Mouse (Mus musculus) hindbrain, embryonic 13.5 days (tissue): ENCODE measurements around the gene Nek8. TPM values are rescaled to one million over a fixed set of nuclear protein-coding genes. Genes with fewer than 3 reads are reported as not detected.

Experiments used
- ATAC-seq: fragments of 200-750 bp; cut with Nextera tagmentation; 2 replicates; pipeline ENCODE4 v1.8.0; 2017; ENCODE audit warnings: moderate TSS enrichment; ENCODE audit not compliant: low FRiP score
- H3K27ac ChIP-seq: fragments of 300-500 bp; sonication (generic); 2 replicates; pipeline ENCODE4 v1.5.1; 2015; ENCODE audit warnings: inconsistent platforms, mild to moderate bottlenecking, moderate library complexity
- H3K27me3 ChIP-seq: fragments of 300-500 bp; sonication (generic); 2 replicates; pipeline ENCODE4 v1.6.1; 2015; ENCODE audit warnings: mild to moderate bottlenecking, inconsistent platforms
- H3K36me3 ChIP-seq: fragments of 300-500 bp; sonication (generic); 2 replicates; pipeline ENCODE4 v1.6.1; 2015; ENCODE audit warnings: mild to moderate bottlenecking, inconsistent platforms
- H3K4me1 ChIP-seq: fragments of 300-500 bp; sonication (generic); replicated peaks from 2 replicates; pipeline ENCODE4 v1.6.1; 2015; ENCODE audit warnings: inconsistent platforms
- H3K4me2 ChIP-seq: fragments of 300-500 bp; sonication (generic); 2 replicates; pipeline ENCODE4 v1.6.1; 2015; ENCODE audit warnings: inconsistent platforms, mild to moderate bottlenecking, moderate library complexity
- H3K4me3 ChIP-seq: fragments of 300-500 bp; sonication (generic); 2 replicates; pipeline ENCODE4 v1.5.1; 2015; ENCODE audit warnings: mild to moderate bottlenecking, inconsistent platforms
- H3K9ac ChIP-seq: fragments of 300-500 bp; sonication (generic); 2 replicates; pipeline ENCODE4 v1.6.1; 2015; ENCODE audit warnings: mild to moderate bottlenecking, inconsistent platforms
- H3K9me3 ChIP-seq: fragments of 300-500 bp; sonication (generic); 2 replicates; pipeline ENCODE4 v1.6.1; 2016; ENCODE audit warnings: inconsistent platforms
- WGBS: fragments of 180-500 bp; shearing (Covaris S2); methylation state at CpG from one replicate; pipeline ENCODE4 v1.1.7; 2015; 5-methylcytosine and 5-hydroxymethylcytosine counted together
- polyA plus RNA-seq: library from polyadenylated mRNA; unstranded; fragments of >200 nt; fragmentation: Nextera tagmentation; extraction: Ambion mirVana; gene quantifications from 2 replicates; pipeline ENCODE4 v1.2.1, GENCODE M21; 2015

Gene Nek8
- polyA plus RNA-seq, 1 experiment from 2014 or later = 6.7 TPM

- 0 out of 2 replicates have a peak, but pooled peaks cover 4% of the 10 kb centered on the region for H3K27me3 ChIP-seq
- H3K9ac ChIP-seq = peak overlapping the region; percentile 100
- H3K4me3 ChIP-seq = peak overlapping the region; percentile 98
- H3K36me3 ChIP-seq = peaks cover 35% of the 10 kb centered on the region
- peak; percentile 52 for ATAC-seq
- peak overlapping the region; percentile 91 for H3K4me2 ChIP-seq
- no peaks in the 10 kb centered on the region for H3K9me3 ChIP-seq
- under 1% methylated on average over 22 of the region's 22 CpGs for WGBS
- peaks cover 44% of the 10 kb centered on the region for H3K4me1 ChIP-seq
- peak overlapping the region; percentile 99 for H3K27ac ChIP-seq
Observed at GRCm38 (mm10) chr11:78163681-78164603, 12.5 kb downstream of the Nek8 start.

- H3K9me3 ChIP-seq = no peaks in the 10 kb centered on the region
- peak overlapping the region; percentile 100 for H3K9ac ChIP-seq
- H3K27me3 ChIP-seq = 0 out of 2 replicates have a peak, but pooled peaks cover 4% of the 10 kb centered on the region
- H3K4me3 ChIP-seq = peak overlapping the region; percentile 98
- 77% methylated on average over 2 of the region's 2 CpGs for WGBS
- no peak for ATAC-seq
- H3K36me3 ChIP-seq = peaks cover 43% of the 10 kb centered on the region
- peak overlapping the region; percentile 91 for H3K4me2 ChIP-seq
- peak overlapping the region; percentile 99 for H3K27ac ChIP-seq
- peaks cover 51% of the 10 kb centered on the region for H3K4me1 ChIP-seq
Observed at GRCm38 (mm10) chr11:78163045-78163444, 13.4 kb downstream of the Nek8 start.

GRCm38 (mm10) chr11:78162504-78162903, 14.0 kb downstream of the Nek8 start:
- no peak for ATAC-seq
- 39% methylated on average over 6 of the region's 6 CpGs for whole genome bisulfite sequencing
- Histone ChIP-seq H3K36me3 (peaks cover 49% of the 10 kb centered on the region), H3K9ac (peak overlapping the region; percentile 100), H3K27ac (peak overlapping the region; percentile 99), H3K9me3 (no peaks in the 10 kb centered on the region), H3K4me2 (peak overlapping the region; percentile 91), H3K4me3 (peak overlapping the region; percentile 98), H3K4me1 (peaks cover 56% of the 10 kb centered on the region), H3K27me3 (0 out of 2 replicates have a peak, but pooled peaks cover 4% of the 10 kb centered on the region)

- ATAC-seq = no peak
- H3K9me3 ChIP-seq = no peaks in the 10 kb centered on the region
- H3K36me3 ChIP-seq = peaks cover 53% of the 10 kb centered on the region
- peak overlapping the region; percentile 91 for H3K4me2 ChIP-seq
- H3K9ac ChIP-seq = peak overlapping the region; percentile 100
- 62% methylated on average over 4 of the region's 4 CpGs for WGBS
- no peaks in the 10 kb centered on the region for H3K27me3 ChIP-seq
- H3K27ac ChIP-seq = peak overlapping the region; percentile 99
- H3K4me3 ChIP-seq = peak overlapping the region; percentile 98
- peaks cover 59% of the 10 kb centered on the region for H3K4me1 ChIP-seq
Observed at GRCm38 (mm10) chr11:78161968-78162367, 14.5 kb downstream of the Nek8 start.

- Histone ChIP-seq H3K4me1 (peaks cover 59% of the 10 kb centered on the region), H3K36me3 (peaks cover 61% of the 10 kb centered on the region), H3K9me3 (no peaks in the 10 kb centered on the region), H3K4me3 (no peak overlapping the region), H3K27ac (peak overlapping the region; percentile 18; the same call in 1 of the 2 replicates), H3K4me2 (no peak overlapping the region), H3K27me3 (no peaks in the 10 kb centered on the region), H3K9ac (peak overlapping the region; percentile 11; the same call in 1 of the 2 replicates)
- no peak for ATAC-seq
- 89% methylated on average over 14 of the region's 14 CpGs for WGBS
Observed at GRCm38 (mm10) chr11:78161169-78161568, 15.3 kb downstream of the Nek8 start.

- no peak for ATAC-seq
- no peaks in the 10 kb centered on the region for H3K27me3 ChIP-seq
- H3K9me3 ChIP-seq = no peaks in the 10 kb centered on the region
- H3K36me3 ChIP-seq = peaks cover 62% of the 10 kb centered on the region
- 0 out of 2 replicates have a peak overlapping the region, but pooled peaks have one; percentile 18 for H3K27ac ChIP-seq
- H3K4me2 ChIP-seq = no peak overlapping the region
- peaks cover 55% of the 10 kb centered on the region for H3K4me1 ChIP-seq
- WGBS = 95% methylated on average over 3 of the region's 3 CpGs
- no peak overlapping the region for H3K4me3 ChIP-seq
- H3K9ac ChIP-seq = no peak overlapping the region
Observed at GRCm38 (mm10) chr11:78160675-78161074, 15.8 kb downstream of the Nek8 start.

- no peak for ATAC-seq
- no peak overlapping the region for H3K4me3 ChIP-seq
- H3K4me1 ChIP-seq = peaks cover 53% of the 10 kb centered on the region
- no peak overlapping the region for H3K9ac ChIP-seq
- H3K27me3 ChIP-seq = no peaks in the 10 kb centered on the region
- WGBS = 90% methylated on average over 18 of the region's 18 CpGs
- 0 out of 2 replicates have a peak overlapping the region, but pooled peaks have one; percentile 20 for H3K27ac ChIP-seq
- peaks cover 66% of the 10 kb centered on the region for H3K36me3 ChIP-seq
- no peaks in the 10 kb centered on the region for H3K9me3 ChIP-seq
- no peak overlapping the region for H3K4me2 ChIP-seq
Observed at GRCm38 (mm10) chr11:78160171-78160570, 16.3 kb downstream of the Nek8 start.

GRCm38 (mm10) chr11:78159557-78159956, 16.9 kb downstream of the Nek8 start:
- H3K27me3 ChIP-seq = no peaks in the 10 kb centered on the region
- H3K27ac ChIP-seq = 0 out of 2 replicates have a peak overlapping the region, but pooled peaks have one; percentile 15
- H3K36me3 ChIP-seq = peaks cover 72% of the 10 kb centered on the region
- no peak overlapping the region for H3K4me3 ChIP-seq
- no peak overlapping the region for H3K9ac ChIP-seq
- ATAC-seq = no peak
- 85% methylated on average over 7 of the region's 7 CpGs for WGBS
- H3K4me2 ChIP-seq = no peak overlapping the region
- H3K9me3 ChIP-seq = no peaks in the 10 kb centered on the region
- H3K4me1 ChIP-seq = peaks cover 57% of the 10 kb centered on the region

- peaks cover 62% of the 10 kb centered on the region for H3K4me1 ChIP-seq
- H3K36me3 ChIP-seq = peaks cover 77% of the 10 kb centered on the region
- no peaks in the 10 kb centered on the region for H3K9me3 ChIP-seq
- ATAC-seq = 0 out of 2 replicates have a peak, but pooled peaks have one; percentile 22
- H3K4me2 ChIP-seq = no peak overlapping the region
- no peak overlapping the region for H3K4me3 ChIP-seq
- H3K27ac ChIP-seq = 0 out of 2 replicates have a peak overlapping the region, but pooled peaks have one; percentile 15
- no peaks in the 10 kb centered on the region for H3K27me3 ChIP-seq
- no peak overlapping the region for H3K9ac ChIP-seq
- WGBS = 28% methylated on average over 2 of the region's 2 CpGs
Observed at GRCm38 (mm10) chr11:78159096-78159495, 17.4 kb downstream of the Nek8 start.

GRCm38 (mm10) chr11:78156156-78156699, 20.2 kb downstream of the Nek8 start:
- no peak for ATAC-seq
- Histone ChIP-seq H3K4me2 (no peak overlapping the region), H3K4me3 (no peak overlapping the region), H3K9ac (no peak overlapping the region), H3K4me1 (peaks cover 58% of the 10 kb centered on the region), H3K27me3 (no peaks in the 10 kb centered on the region), H3K9me3 (no peaks in the 10 kb centered on the region), H3K36me3 (peaks cover 77% of the 10 kb centered on the region), H3K27ac (no peak overlapping the region)
- 78% methylated on average over 6 of the region's 6 CpGs for WGBS

GRCm38 (mm10) chr11:78155674-78156073, 20.8 kb downstream of the Nek8 start:
- H3K9ac ChIP-seq = no peak overlapping the region
- no peaks in the 10 kb centered on the region for H3K9me3 ChIP-seq
- H3K36me3 ChIP-seq = peaks cover 77% of the 10 kb centered on the region
- no peak overlapping the region for H3K4me3 ChIP-seq
- H3K27ac ChIP-seq = no peak overlapping the region
- peaks cover 57% of the 10 kb centered on the region for H3K4me1 ChIP-seq
- ATAC-seq = no peak
- H3K27me3 ChIP-seq = no peaks in the 10 kb centered on the region
- no peak overlapping the region for H3K4me2 ChIP-seq
- whole genome bisulfite sequencing = 77% methylated on average over 5 of the region's 5 CpGs

GRCm38 (mm10) chr11:78153778-78154177, 22.7 kb downstream of the Nek8 start:
- Histone ChIP-seq H3K9me3 (no peaks in the 10 kb centered on the region), H3K9ac (peak overlapping the region; percentile 35; the same call in 1 of the 2 replicates), H3K27me3 (no peaks in the 10 kb centered on the region), H3K27ac (peak overlapping the region; percentile 89), H3K36me3 (peaks cover 75% of the 10 kb centered on the region), H3K4me1 (peaks cover 50% of the 10 kb centered on the region), H3K4me2 (no peak overlapping the region), H3K4me3 (no peak overlapping the region)
- WGBS = 75% methylated on average over 13 of the region's 13 CpGs
- ATAC-seq = peak; percentile 18; the same call in 1 of the 2 replicates
